Mouse (Mus musculus) MEL (cell line): ENCODE measurements around the gene Asb16.

Source experiments
- CTCF ChIP-seq, 3 experiments: IDR thresholded peaks in 2 of 3; conservative IDR thresholded peaks in 1 of 3; 2 replicates each; pipeline ENCODE4 v1.5.1; 2011 to 2012; ENCODE audit warnings: low read length in 3 of 3, low read depth in 2 of 3, mild to moderate bottlenecking in 2 of 3, improper control_type of control experiment in 1 of 3, inconsistent platforms in 1 of 3, mixed read lengths in 1 of 3, moderate library complexity in 1 of 3; ENCODE audit not compliant: control insufficient read depth in 1 of 3, insufficient read depth in 1 of 3, poor library complexity in 1 of 3, severe bottlenecking in 1 of 3
- POLR2A ChIP-seq, 2 experiments: IDR thresholded peaks; 2 replicates each; pipeline ENCODE4 v1.6.1; 2011 to 2012; ENCODE audit warnings: low read length in 2 of 2, mild to moderate bottlenecking in 2 of 2, control low read depth in 1 of 2, improper control_type of control experiment in 1 of 2, low read depth in 1 of 2, moderate library complexity in 1 of 2; ENCODE audit not compliant: control insufficient read depth in 1 of 2, insufficient read depth in 1 of 2, poor library complexity in 1 of 2
- POLR2AphosphoS2 ChIP-seq: IDR thresholded peaks from 2 replicates; pipeline ENCODE4 v1.6.1; 2011; ENCODE audit warnings: low read length, improper control_type of control experiment

GRCm38 (mm10) chr11:102241246-102241645 lies 27.3 kb upstream of the Asb16 start:
- TF ChIP-seq POLR2A (IDR thresholded peaks at IDR 0.05; ENCODE audit: control insufficient read depth in 1 of 2, insufficient read depth in 1 of 2, low read depth in 1 of 2, low read length in 2 of 2, poor library complexity in 1 of 2) (no peak), POLR2AphosphoS2 (no peak), CTCF (IDR thresholded peaks at IDR 0.05 in 2 of 3, conservative IDR thresholded peaks at IDR 0.05 in 1 of 3; ENCODE audit: control insufficient read depth in 1 of 3, insufficient read depth in 1 of 3, low read depth in 2 of 3, low read length in 3 of 3, poor library complexity in 1 of 3, severe bottlenecking in 1 of 3) (no peak)
